Mouse (Mus musculus) right cerebral cortex, postnatal 36 days (tissue): ENCODE measurements around the gene Rab11fip2.

ENCODE experiments used
- DNase-seq, 2 experiments: peaks; one replicate each; pipeline ENCODE4 v3.0.0; 2022; ENCODE audit warnings: low spot score in 2 of 2, mixed read lengths in 1 of 2

Rab11fip2 gene

DNA sequence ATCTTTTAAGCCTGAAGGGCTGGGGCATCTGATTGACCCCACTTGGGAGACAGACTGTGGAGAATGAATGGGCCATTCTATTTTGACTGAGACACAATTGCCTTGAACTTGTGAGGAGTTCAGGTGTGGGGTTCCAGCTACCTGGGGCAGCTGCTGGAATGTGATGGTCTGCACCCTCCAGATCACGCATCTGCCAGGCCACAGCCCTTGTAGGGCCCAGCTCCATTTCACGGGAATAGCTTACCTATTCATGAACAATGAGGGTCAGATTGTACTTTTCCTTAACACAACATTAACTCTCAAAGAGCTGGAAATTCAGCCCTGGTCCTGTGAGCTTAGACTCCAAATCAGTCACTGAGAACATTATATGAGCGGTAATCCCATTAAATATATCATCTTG is 82.7 kb downstream of the Rab11fip2 start:
- DNase-seq: no peak

DNA sequence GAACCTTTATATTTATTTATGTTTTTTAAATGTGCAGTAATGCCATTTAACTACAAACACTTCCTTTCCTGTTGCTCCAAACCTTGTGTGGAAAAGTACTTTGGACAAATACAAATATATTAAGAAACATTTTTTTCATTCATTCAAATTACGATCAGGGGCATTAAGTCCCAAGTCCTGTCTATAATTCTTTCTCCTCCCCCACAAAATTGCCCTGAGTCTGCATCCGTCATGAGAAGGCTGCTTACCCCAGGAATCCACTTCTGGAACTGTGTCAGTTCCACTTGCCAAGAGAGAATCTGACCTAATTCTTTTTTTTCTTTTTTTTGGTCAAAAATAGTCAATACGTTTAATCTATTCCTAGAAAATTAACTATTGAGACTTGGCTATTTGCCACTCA is 90.4 kb downstream of the Rab11fip2 start:
- DNase-seq: no peak
